Mouse (Mus musculus): ENCODE results near the gene Arpc3.

Gene Arpc3

GRCm38 (mm10) chr5:122396791-122397190 lies 5.1 kb downstream of the Arpc3 start:
- intact Hi-C loops (cut with DNase I) = loop anchor here (10.0 kb wide), 1 partner anchor 262 kb away; no protein-coding TSS in a partner anchor

GRCm38 (mm10) chr5:122397495-122397894 lies 5.8 kb downstream of the Arpc3 start:
- intact Hi-C loops (cut with DNase I) = loop anchor here (10.0 kb wide), 1 partner anchor 263 kb away; no protein-coding TSS in a partner anchor

DNA sequence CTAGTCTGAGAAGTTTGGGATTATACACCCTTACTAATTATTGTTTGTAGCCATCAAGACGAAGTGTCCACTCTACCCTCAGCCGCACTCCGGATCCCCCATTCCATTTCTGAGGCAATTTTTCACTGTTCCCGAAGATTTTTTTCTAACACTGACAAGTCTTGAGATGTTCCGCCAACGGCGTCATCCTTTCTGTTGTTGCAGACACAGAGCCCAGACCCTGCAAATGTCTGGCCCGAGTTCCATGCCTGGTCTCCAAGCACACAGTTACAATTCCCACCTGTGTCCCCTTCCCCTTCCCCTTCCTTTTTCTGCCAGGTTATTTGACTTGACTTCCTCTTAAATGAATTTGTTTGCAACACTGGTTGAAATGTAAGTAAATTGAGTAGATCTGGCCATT lies 8.2 kb downstream of the Arpc3 start:
- intact Hi-C loops (cut with DNase I) = loop anchor here (5.0 to 10.0 kb wide), 3 partner anchors 227 to 327 kb away; no protein-coding TSS in a partner anchor

DNA sequence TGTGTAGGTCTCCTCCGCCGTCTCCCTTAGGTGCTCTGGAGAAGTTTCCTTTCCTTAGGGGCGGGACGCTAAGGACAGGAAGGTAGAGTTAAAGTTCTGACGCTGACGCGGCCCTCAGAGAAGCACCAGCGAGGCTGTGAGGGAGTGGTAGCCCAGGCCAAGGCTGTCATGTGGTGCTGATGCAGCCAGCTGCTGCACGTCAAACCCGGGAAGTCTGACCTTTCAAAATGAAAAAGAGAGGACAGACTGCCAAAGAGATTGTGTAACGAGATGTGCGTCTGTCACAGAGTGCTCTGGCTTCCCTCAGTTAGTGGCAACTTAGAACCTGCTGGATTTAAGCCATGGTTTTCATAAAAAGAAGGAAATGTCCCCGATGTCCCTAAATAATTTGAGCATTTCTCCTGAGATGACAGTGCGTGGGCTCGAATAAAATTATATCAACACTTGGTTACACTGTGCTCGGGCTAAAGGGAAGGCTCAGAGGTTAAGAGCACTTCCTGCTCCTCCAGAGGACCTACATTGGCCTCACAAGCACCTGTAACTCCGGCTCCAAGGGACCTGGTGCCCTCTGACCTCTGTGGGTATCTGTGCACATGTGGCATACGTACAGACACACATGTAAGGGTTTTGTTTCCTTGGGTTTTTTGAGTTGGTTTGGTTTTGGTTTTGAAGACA lies 9.1 kb downstream of the Arpc3 start:
- intact Hi-C loops (cut with DNase I) = loop anchor here (5.0 kb wide), 2 partner anchors 227 to 327 kb away; no protein-coding TSS in a partner anchor

- intact Hi-C loops (cut with DNase I) = loop anchor here (5.0 kb wide), 2 partner anchors 226 to 326 kb away; no protein-coding TSS in a partner anchor
Measured at GRCm38 (mm10) chr5:122401303-122401640, 9.6 kb downstream of the Arpc3 start.

DNA sequence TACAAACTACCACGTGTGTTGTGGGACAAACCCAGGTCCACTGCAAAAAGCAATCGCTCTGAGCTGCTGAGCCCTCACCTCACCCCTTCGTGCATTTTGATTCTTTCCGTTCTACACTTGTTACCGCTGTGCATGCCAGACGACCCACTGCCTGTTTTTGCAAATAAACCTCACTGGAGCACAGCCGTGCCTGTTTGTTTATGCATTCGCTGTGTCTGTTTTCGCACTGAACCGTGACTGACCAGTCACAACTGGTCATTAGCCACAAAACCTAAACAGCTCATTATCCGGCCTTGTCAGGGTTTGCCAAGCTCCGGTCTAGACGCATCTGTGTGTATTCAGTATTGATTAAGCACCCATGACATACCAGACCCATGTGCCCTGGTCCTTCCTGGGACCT lies 10.5 kb downstream of the Arpc3 start:
- intact Hi-C loops (cut with DNase I) = loop anchor here (5.0 kb wide), 2 partner anchors 225 to 325 kb away; no protein-coding TSS in a partner anchor

DNA sequence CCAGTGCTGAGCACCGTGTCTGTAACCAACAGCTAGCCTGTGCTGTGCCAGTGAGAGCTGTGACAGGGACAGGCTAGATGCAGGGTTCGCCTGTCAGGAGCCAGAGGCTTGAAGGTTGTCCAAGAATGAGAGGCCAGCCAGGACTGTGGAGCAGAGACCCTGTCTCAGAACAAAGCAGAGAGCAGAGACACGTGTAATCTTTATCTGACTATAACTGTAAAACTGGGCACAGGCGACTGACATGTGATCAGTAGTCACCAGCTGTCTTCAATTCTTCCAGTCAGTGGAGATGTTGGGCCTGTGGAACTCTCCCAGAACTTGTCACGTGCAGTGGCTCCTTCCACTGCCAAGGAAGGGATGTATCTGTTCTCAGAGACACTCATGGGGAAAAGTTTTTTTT lies 11.1 kb downstream of the Arpc3 start:
- intact Hi-C loops (cut with DNase I) = loop anchor here (5.0 kb wide), 2 partner anchors 225 to 325 kb away; no protein-coding TSS in a partner anchor

GRCm38 (mm10) chr5:122403362-122403761 lies 11.7 kb downstream of the Arpc3 start:
- intact Hi-C loops (cut with DNase I) = loop anchor here (5.0 kb wide), 2 partner anchors 224 to 324 kb away; no protein-coding TSS in a partner anchor

DNA sequence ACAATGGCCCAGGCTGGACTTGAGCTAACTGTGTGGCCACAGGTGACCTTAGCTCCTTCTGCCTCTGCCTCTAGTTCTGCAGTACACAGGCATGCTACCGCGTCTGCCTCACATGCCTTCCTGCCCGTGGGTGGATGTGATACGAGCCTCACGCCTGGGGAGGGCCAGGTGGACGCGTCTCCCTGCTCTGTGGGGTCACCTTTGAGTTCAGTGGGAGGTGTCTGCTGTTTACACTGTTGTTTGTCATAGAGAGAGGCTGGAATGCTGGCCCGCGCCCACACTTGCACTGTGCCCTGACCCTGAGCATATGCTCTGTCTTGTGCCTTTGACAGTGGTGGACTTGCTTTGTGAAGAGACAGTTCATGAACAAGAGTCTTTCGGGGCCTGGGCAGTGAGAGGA lies 13.9 kb downstream of the Arpc3 start:
- intact Hi-C loops (cut with DNase I) = no loop called here

DNA sequence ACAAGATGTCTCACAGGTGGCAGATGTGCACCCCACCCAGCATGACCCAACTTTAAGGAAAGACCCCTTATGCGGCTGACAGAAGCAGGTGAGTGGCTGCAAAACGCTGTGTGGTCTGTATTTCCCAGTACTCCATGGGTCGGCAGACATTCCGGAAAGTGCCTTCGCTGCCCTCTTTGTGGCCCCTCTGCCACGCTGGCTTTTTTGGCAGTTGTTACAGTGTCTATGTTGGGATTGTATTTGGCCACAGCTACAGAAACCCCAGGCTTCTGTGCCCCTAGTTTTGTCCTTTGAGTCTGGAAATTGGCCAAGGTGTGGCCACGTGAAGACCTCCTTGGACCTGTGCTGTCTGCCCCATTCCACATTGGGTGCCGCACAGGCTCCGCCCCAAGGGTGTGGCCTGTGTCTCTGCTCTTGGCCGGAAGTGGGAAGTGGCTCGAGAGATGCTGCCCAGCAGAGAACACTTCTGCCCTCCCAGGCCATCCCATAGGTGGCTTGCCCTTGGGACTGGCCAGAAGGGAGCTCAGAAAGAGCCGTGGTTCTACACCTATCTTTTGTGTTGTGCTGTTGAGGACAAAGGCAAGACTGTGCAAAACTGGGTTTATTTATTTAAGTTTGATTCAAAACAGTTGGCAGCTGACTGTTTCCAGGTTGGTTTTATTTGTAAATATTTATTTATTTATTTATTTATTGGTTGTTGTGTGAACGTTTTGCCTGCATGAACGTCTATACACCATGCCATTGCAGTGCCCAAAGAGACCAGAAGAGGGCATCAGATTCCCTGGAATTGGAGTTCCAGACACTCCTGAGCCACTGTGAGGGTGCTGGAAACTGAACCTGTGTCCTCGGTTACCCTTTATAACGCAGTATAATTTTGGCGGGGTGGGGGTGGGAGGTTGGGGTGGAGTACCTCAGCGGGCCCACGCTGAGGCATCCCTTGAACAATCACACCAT lies 18.3 kb downstream of the Arpc3 start:
- intact Hi-C loops (cut with DNase I) = no loop called here

DNA sequence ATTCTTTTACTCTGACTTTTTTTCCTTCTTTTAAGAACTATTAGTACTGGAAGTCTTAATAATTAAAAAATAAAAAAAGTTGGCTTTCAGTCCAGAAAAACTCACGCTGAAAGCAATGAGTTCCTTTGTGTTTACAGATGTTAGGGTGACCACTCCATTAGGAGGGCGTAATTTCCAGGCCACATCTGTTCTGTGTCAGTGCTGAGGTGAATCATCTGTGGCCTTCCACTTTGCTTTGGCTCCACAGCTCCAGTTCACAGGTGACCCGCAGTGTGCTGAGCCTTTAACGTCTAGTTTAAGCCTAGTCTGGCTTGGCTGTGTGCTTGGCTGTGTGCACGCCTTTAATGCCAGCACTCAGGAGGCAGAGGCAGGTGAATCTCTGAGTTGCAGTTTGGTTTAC lies 20.2 kb downstream of the Arpc3 start:
- intact Hi-C loops (cut with DNase I) = no loop called here

GRCm38 (mm10) chr5:122412826-122413225 lies 21.1 kb downstream of the Arpc3 start:
- intact Hi-C loops (cut with DNase I) = no loop called here

DNA sequence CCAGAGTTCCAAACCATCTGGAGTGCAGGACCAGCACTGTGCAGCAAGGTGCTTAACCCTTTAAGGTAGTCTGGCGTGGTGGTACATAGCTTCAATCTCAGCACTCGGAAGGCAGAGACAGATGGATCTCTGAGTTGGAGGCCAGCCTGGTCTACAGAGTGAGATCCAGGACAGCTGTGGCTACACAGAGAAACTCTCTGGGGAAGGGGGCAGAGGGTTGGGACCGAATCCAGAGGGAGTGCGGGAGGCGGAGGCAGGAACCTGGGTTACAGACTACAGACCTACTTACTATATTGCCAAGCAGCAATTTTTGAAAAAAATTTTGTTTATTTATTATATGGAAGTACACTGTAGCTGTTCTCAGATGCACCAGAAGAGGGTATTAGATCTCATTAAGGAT lies 22.7 kb downstream of the Arpc3 start:
- intact Hi-C loops (cut with DNase I) = no loop called here

GRCm38 (mm10) chr5:122415465-122415864 lies 23.8 kb downstream of the Arpc3 start:
- intact Hi-C loops (cut with DNase I) = no loop called here

GRCm38 (mm10) chr5:122420676-122421075 lies 29.0 kb downstream of the Arpc3 start:
- intact Hi-C loops (cut with DNase I) = loop anchor here (5.0 kb wide), 1 partner anchor 37 kb away; no protein-coding TSS in a partner anchor

DNA sequence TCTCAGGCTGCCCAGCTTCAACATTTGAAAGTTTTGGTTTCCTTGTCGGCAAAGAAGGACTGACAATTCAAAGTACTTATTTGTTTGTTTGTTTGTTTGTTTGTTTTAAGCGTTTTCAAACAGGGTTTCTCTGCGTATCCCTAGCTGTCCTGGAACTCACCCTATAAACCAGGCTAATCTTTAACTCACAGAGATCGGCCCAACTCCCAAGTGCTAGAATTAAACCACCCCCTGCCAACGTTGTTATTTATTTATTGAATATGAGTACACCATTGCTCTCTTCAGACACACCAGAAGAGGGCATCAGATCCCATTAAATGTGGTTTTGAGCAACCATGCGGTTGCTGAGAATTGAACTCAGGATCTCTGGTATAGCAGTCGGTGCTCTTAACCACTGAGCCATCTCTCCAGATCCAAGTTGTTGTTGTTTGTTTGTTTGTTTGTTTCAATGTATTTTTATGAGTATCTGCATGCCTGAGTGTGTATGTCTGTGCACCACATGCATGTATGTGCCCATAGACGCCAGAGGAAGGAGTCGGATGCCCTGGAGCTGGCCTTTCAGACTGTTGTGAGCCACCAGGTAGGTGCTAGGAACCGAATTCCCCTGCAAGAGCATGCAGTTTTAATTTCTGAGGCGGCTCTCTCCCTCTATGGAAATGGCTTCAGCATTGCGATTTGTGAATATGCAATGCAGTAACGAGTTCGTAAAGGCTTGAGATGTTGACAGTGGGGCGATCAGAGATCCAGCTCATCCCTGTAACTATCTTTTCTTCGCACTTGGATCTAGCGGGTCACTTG lies 29.8 kb downstream of the Arpc3 start, which contains the start of gene Anapc7:
Anapc7 (plus strand) TSS at position 423 of the 798 bp plus-strand sequence.
- intact Hi-C loops (cut with DNase I) = loop anchor here (5.0 kb wide), 1 partner anchor 36 kb away; no protein-coding TSS in a partner anchor

DNA sequence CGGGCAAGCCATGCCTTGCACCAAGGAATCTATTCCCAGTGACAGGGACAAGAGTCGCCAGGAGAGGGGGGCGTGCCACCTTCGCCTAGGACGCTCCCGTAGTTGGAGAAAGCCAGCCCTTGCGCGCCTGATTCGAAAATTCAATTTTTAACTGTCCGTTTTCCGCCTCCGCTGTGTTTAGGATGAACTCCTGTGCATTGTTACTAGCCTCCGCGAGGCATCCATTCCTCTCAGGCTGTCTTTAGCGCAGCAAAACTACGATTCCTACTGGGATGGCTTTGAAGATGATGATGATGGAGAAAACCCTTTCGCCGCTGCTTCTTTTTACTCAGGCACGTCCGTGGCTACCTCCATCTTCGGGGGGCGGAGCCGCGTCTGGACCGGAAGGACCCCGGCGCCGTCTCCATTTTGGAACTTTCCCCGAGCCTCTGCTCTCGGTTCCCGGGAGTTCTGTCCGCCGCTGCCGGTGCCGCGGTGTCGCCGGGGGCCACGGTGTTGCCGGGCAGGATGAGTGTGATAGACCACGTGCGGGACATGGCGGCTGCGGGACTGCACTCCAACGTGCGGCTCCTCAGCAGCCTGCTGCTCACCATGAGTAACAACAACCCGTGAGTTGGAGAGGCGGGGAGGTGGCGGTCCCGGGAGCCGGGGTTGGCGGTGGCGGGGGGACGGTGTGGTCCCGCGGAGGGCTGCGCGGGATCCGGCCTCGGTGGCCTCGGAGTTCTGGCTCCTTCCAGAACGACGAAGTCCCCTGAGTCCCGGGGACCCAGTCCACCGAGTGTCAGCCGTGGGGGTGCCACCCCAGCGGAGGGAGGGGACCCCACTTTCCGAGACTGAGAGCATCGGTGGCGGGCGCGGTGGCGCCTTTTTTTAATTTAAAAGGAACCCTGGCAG lies 30.6 kb downstream of the Arpc3 start:
- intact Hi-C loops (cut with DNase I) = loop anchor here (5.0 kb wide), 1 partner anchor 35 kb away; no protein-coding TSS in a partner anchor

GRCm38 (mm10) chr5:122423083-122423482 lies 31.4 kb downstream of the Arpc3 start:
- intact Hi-C loops (cut with DNase I) = loop anchor here (5.0 kb wide), 1 partner anchor 34 kb away; no protein-coding TSS in a partner anchor

- intact Hi-C loops (cut with DNase I) = no loop called here
Measured at GRCm38 (mm10) chr5:122425550-122425949, 33.9 kb downstream of the Arpc3 start.

Data from adrenal gland (tissue).